Mouse (Mus musculus): ENCODE measurements around the gene Rasgef1c.

- TF ChIP-seq CTCF (IDR thresholded peaks at IDR 0.05; ENCODE audit: control insufficient read depth, insufficient read depth, insufficient read length) (no peak), MYOD1 (IDR thresholded peaks at IDR 0.05; ENCODE audit: control insufficient read depth, insufficient read length, low read depth) (no peak)
Observed at GRCm38 (mm10) chr11:49900962-49901658, 525 bp upstream of the Rasgef1c start.

Measured in C2C12 (cell line).